Mouse (Mus musculus): ENCODE data around the gene Gm16223. TPM values are rescaled to one million over a fixed set of nuclear protein-coding genes. Genes with fewer than 3 reads are reported as not detected.

Gene Gm16223
- polyA plus RNA-seq, 1 experiment from 2014 or later: not detected

- DNase-seq (ENCODE audit: low spot score): no peak
- H3K4me1 ChIP-seq (replicated peaks): no peaks in the 10 kb centered on the region
- no peaks in the 10 kb centered on the region for H3K36me3 ChIP-seq
- no peak overlapping the region for H3K27ac ChIP-seq
- H3K4me3 ChIP-seq: no peak overlapping the region
- H3K27me3 ChIP-seq (ENCODE audit: insufficient read depth, poor library complexity, severe bottlenecking): no peaks in the 10 kb centered on the region
- 90% methylated on average over 3 of the region's 3 CpGs for WGBS
- no peaks in the 10 kb centered on the region for H3K9me3 ChIP-seq
These were observed 182.6 kb downstream of the Gm16223 start for GRCm38 (mm10) chr5:42250376-42250775.

Other genes with a start within 250 kb of the Gm16223 start
- gene Bod1l, start 223.6 kb upstream of the Gm16223 start, polyA plus RNA-seq (2016; fragmentation: Nextera tagmentation; extraction: Ambion mirVana): 12.4 and 16.6 TPM in 2 replicates

Measured in hindbrain, embryonic 10.5 days (tissue).